Mouse (Mus musculus): ENCODE measurements at regions not wholly inside any gene's neighbourhood (a gene's known extent, or its start where the extent isn't known, plus 50 kb on each side); places are given as distances from the start of the nearest gene placed in this dataset.
A peak's percentile ranks its signal among the peaks of the same experiment; 100 is the strongest.

GRCm38 (mm10) chr9:43920053-43920754, 123.0 kb upstream of the Thy1 start:
- TF ChIP-seq NELFE (IDR thresholded peaks at IDR 0.05; ENCODE audit: low read depth, low read length) = no peak
- TF ChIP-seq CHD2 (IDR thresholded peaks at IDR 0.05; ENCODE audit: low read length) = no peak
- TF ChIP-seq ZKSCAN1 (IDR thresholded peaks at IDR 0.05; ENCODE audit: low read depth, low read length) = no peak
- peak; percentile 48 to 78 (median 55); a peak in 5 of 6 replicates for TF ChIP-seq CTCF (IDR thresholded peaks at IDR 0.05 in 2 of 3, conservative IDR thresholded peaks at IDR 0.05 in 1 of 3; ENCODE audit: control insufficient read depth in 1 of 3, insufficient read depth in 1 of 3, low read depth in 2 of 3, low read length in 3 of 3, poor library complexity in 1 of 3, severe bottlenecking in 1 of 3)
- no peak for TF ChIP-seq TCF12 (IDR thresholded peaks at IDR 0.05; ENCODE audit: low read depth, low read length)
- no peak for TF ChIP-seq MYB (IDR thresholded peaks at IDR 0.05; ENCODE audit: low read depth, low read length)
- TF ChIP-seq KAT2A (conservative IDR thresholded peaks at IDR 0.05; ENCODE audit: low read depth, low read length) = no peak
- TF ChIP-seq POLR2A (IDR thresholded peaks at IDR 0.05; ENCODE audit: control insufficient read depth in 1 of 2, insufficient read depth in 1 of 2, low read depth in 1 of 2, low read length in 2 of 2, poor library complexity in 1 of 2) = no peak
- no peak for TF ChIP-seq E2F4 (IDR thresholded peaks at IDR 0.05; ENCODE audit: borderline replicate concordance, low read depth, low read length)
- TF ChIP-seq GATA1 (IDR thresholded peaks at IDR 0.05; ENCODE audit: low read depth, low read length) = no peak
- no peak for TF ChIP-seq MAFK (IDR thresholded peaks at IDR 0.05; ENCODE audit: borderline replicate concordance, low read depth, low read length)
- no peak for TF ChIP-seq UBTF (IDR thresholded peaks at IDR 0.05; ENCODE audit: borderline replicate concordance, insufficient read depth, low read depth, low read length)
- TF ChIP-seq SMC3 (IDR thresholded peaks at IDR 0.05; ENCODE audit: low read depth, low read length) = peak; percentile 28; the same call in 1 of the 2 replicates
